In genomic region chr10:128626311-128627310, GRCm38 (mm10) we compare ENCODE assay signal across 8 mouse cellular contexts. TPM values are rescaled to one million over a fixed set of nuclear protein-coding genes. Genes with fewer than 3 reads are reported as not detected.
DNase-seq lines count a peak whose midpoint lies in the region; ATAC-seq lines count a peak whose summit lies in the region.

TSS of gene Rps26 (minus strand) at chr10:128626747.

- peak within 1 kb of the TSS; percentile 83 for H3K27ac ChIP-seq in brown adipose tissue, adult 24 weeks (replicated peaks; ENCODE audit: low read depth, low read length)
- H3K27ac ChIP-seq in heart, embryonic 13.5 days (replicated peaks): peak within 1 kb of the TSS; percentile 73
- peak within 1 kb of the TSS; percentile 85 for H3K27ac ChIP-seq in liver, embryonic 12.5 days
- H3K27ac ChIP-seq in stomach, embryonic 15.5 days: peak within 1 kb of the TSS; percentile 69

- H3K36me3 ChIP-seq in heart, embryonic 13.5 days: peaks cover 34% of the 10 kb centered on the region
- H3K36me3 ChIP-seq in liver, embryonic 12.5 days: peaks cover 32% of the 10 kb centered on the region
- H3K36me3 ChIP-seq in stomach, embryonic 15.5 days: peaks cover 17% of the 10 kb centered on the region

- H3K27me3 ChIP-seq in heart, embryonic 13.5 days (replicated peaks): no peaks in the 10 kb centered on the region
- peaks cover 2% of the 10 kb centered on the region for H3K27me3 ChIP-seq in liver, embryonic 12.5 days (replicated peaks)
- no peaks in the 10 kb centered on the region for H3K27me3 ChIP-seq in stomach, embryonic 15.5 days (replicated peaks)

- peak within 1 kb of the TSS; percentile 85 for H3K4me2 ChIP-seq in heart, embryonic 13.5 days
- H3K4me2 ChIP-seq in liver, embryonic 12.5 days: peak within 1 kb of the TSS; percentile 87
- peak within 1 kb of the TSS; percentile 62 for H3K4me2 ChIP-seq in stomach, embryonic 15.5 days

- H3K4me3 ChIP-seq in brown adipose tissue, adult 24 weeks (ENCODE audit: insufficient read depth, low read depth, low read length): peak within 1 kb of the TSS; percentile 97
- peak within 1 kb of the TSS; percentile 91 for H3K4me3 ChIP-seq in heart, embryonic 13.5 days
- H3K4me3 ChIP-seq in liver, embryonic 12.5 days: peak within 1 kb of the TSS; percentile 94
- H3K4me3 ChIP-seq in stomach, embryonic 15.5 days (replicated peaks): peak within 1 kb of the TSS; percentile 81

- peaks cover 4% of the 10 kb centered on the region for H3K4me1 ChIP-seq in brown adipose tissue, adult 24 weeks (ENCODE audit: control insufficient read depth, insufficient read depth, insufficient read length, low read length)
- H3K4me1 ChIP-seq in heart, embryonic 13.5 days: peaks cover 10% of the 10 kb centered on the region
- H3K4me1 ChIP-seq in liver, embryonic 12.5 days: peaks cover 63% of the 10 kb centered on the region
- 0 out of 2 replicates have a peak, but pooled peaks cover 5% of the 10 kb centered on the region for H3K4me1 ChIP-seq in stomach, embryonic 15.5 days

- ATAC-seq in heart, embryonic 13.5 days (ENCODE audit: extremely low read depth, insufficient number of reproducible peaks, low FRiP score, low TSS enrichment): peak; percentile 97
- peak; percentile 90 for ATAC-seq in liver, embryonic 12.5 days
- peak; percentile 97 for ATAC-seq in stomach, embryonic 15.5 days (ENCODE audit: insufficient read depth, low FRiP score, low read depth)

- WGBS in heart, embryonic 13.5 days: 1% methylated on average over 40 of the region's 40 CpGs
- WGBS in liver, embryonic 12.5 days (ENCODE audit: insufficient replicate concordance): 1% methylated on average over 40 of the region's 40 CpGs
- WGBS in stomach, embryonic 15.5 days: under 1% methylated on average over 40 of the region's 40 CpGs

- no peaks in the 10 kb centered on the region for H3K9me3 ChIP-seq in heart, embryonic 13.5 days
- H3K9me3 ChIP-seq in liver, embryonic 12.5 days (replicated peaks): no peaks in the 10 kb centered on the region
- H3K9me3 ChIP-seq in stomach, embryonic 15.5 days: no peaks in the 10 kb centered on the region

- peak; percentile 97 for DNase-seq in CD4-positive, CD25-positive, alpha-beta regulatory T cell, adult 2 months (ENCODE audit: low read depth, low spot score)
- peak; percentile 99 for DNase-seq in fat pad, adult 2 months (ENCODE audit: extremely low read depth, low read depth, low spot score)
- peak; percentile 92 for DNase-seq in kidney, postnatal 10 days
- DNase-seq in natural killer cell, adult 2 months (ENCODE audit: low spot score in 2 of 2): peak; percentile 91 to 93

- H3K9ac ChIP-seq in heart, embryonic 13.5 days: peak within 1 kb of the TSS; percentile 98
- H3K9ac ChIP-seq in liver, embryonic 12.5 days: peak within 1 kb of the TSS; percentile 91
- peak within 1 kb of the TSS; percentile 88 for H3K9ac ChIP-seq in stomach, embryonic 15.5 days

RNA-seq across cellular contexts. Expression of gene Rps26, which starts in this region (rescaled TPM):
- polyA plus RNA-seq in brown adipose tissue, adult 24 weeks (2012; ENCODE audit: insufficient read depth, insufficient read length, missing spikeins): 292 and 473 TPM in 2 replicates
- polyA plus RNA-seq in heart, embryonic 13.5 days (2015; fragmentation: Nextera tagmentation; extraction: Ambion mirVana): 455 and 482 TPM in 2 replicates
- 555 and 561 TPM in 2 replicates for polyA plus RNA-seq in liver, embryonic 12.5 days (2016; fragmentation: Nextera tagmentation; extraction: Ambion mirVana)
- 674 and 714 TPM in 2 replicates for polyA plus RNA-seq in stomach, embryonic 15.5 days (2015; fragmentation: Nextera tagmentation; extraction: Ambion mirVana)

Comparison
In these comparisons a context has a peak if more than half of its experiments do, and no peak if none do; other contexts are left out.
1. Peak in every context shown above with its lines: DNase-seq, ATAC-seq, H3K4me3 ChIP-seq and H3K27ac ChIP-seq.